Mouse (Mus musculus): ENCODE results near the gene Syt17. TPM values are rescaled to one million over a fixed set of nuclear protein-coding genes. Genes with fewer than 3 reads are reported as not detected.

Gene Syt17
- total RNA-seq (2021): 10 to 100 TPM in 1 of 2 experiments, 1 to 10 TPM in 1; 9.0 to 11.4 TPM
- long read RNA-seq, experiment 1, partial matches to known transcripts: 4 of 10 reads
- long read RNA-seq, experiment 1, other reads (novel, unspliced or antisense): 3 of 10 reads
- long read RNA-seq, experiment 2, partial matches to known transcripts: 0 of 5 reads
- long read RNA-seq, experiment 2, other reads (novel, unspliced or antisense): 3 of 5 reads

DNA sequence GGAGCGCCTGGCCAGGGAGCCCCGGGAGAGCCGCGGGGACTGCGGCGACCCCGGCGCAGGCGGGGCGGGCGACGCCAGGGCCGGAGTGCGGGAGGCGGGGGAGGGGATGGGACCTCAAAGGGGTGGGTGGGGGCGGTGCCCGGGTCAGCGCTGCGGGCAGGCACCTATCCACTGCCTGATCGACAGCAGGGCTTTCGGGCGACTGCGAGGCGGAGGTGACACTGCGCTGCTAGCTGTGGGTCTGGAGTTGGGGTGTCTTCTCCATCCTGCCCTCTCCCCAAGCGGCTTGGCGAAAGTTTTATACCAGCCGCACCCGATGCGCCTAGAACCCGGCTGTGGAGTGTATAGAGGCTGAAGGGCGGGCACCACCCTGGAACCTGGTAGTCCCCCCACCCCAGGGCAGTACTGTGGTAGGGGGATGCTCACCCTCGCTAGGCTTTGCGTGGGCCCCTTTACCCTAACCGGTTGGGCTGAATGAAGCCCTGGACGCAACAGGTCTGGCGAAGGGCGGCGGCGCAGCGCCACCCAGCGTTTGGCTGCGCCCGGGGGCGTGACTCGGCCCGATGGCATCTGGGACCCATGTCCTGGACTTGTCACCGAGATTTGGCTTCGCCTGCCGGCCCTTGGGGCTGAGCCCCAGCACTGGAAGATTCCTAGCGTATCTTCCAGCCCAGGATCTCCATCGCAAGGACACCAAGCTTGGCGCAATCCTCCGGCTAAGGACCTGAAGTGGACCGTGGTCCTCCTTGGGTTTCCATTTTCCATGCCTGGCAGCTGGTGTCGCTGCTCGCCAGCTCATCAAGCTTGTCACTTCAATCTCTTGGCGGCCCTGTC lies at the start of gene Syt17:
Gene Syt17 (minus strand): TSS at position 89 of the 834 bp plus-strand sequence.
- peak; percentile 83 for DNase-seq

DNA sequence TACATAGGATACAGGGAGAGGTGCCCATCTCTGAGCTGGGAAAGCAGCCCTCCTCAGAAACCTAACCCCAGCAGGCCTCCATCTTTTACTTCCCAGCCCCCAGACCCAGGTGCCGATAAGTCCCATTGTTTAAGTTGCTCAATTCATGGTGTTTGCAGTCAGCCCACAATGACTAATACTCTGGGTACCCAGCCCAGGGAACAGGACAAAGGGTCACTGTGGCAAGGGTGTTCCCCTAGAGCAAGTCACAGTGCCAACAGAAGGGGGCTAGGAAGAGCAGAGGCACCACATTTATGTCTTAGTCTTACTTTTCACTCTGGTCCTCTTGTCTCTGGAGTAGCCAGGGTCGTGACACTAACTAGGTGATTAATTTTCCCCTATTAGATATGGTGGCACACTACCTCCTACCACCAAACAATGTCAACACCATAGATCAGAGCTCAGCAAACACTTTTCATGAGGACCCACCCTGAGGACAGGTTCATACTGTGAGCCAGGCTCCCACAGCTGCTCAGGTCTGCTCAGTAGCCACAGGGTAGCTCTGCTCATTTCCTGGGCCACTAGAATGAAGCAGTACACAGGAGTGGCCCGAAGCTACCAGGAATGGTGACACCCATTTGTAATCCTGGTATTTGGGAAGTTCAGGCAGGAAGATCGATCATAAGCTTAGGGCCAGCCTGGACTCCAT lies 47.0 kb upstream of the Syt17 start:
- no peak for DNase-seq

DNA sequence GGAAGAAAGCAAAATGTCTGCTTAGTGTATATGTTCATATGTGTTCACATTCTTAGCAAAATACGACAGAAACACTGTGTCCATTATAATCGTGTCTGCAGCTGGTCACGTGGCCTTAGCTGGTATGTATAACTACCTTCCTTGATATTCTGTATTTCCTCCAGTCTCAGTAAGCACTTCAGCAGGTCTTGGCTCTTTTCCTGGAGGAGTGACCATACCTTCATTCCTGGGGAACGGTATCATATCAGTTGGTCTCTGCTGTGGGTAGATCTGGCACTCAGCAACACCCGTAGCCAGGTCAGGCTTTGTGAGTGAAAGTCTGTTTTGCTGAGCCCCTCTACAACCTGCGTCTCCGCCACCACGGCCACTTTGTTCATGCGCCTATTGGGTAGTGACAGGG lies 45.9 kb upstream of the Syt17 start:
- no peak for DNase-seq

DNA sequence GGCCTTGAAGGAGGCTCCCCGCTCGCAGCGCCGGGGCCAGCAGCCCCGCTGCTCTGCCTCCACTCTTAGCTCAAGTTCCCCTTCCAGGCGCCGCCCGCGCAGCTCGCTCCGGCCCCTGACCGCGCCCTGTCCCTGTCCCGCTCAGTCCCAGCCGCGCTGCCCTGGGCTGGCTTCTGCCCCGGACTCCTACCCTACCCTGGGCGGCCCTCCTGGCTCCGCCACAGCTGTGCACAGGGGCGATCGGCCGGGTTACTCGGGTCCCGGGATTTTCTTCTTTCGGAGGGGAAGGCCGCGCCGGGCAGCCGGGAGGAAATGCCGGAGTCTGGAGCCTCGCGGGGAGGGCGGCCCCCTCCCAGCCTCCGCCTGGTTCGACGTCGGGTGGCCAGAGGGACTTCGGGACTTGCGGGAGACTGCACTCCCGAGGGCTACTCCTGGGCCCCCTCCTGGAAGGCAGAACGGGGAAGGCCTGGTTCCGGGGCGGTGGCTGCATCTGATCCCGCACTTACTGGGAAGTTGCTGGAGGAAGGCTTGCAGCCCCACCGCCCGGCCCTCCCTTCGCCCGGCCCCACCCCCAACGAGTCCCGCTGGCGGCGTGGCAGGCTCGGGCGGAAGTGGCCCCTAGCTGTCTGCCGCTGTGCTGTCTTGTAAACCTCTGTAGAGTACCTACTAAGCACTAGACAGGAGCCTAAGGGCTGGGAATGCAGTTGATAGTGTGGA lies 43.6 kb upstream of the Syt17 start, which contains the start of gene Itpripl2:
Gene Itpripl2 (minus strand): TSS at position 545 of the 717 bp plus-strand sequence.
- peak; percentile 84 for DNase-seq

DNA sequence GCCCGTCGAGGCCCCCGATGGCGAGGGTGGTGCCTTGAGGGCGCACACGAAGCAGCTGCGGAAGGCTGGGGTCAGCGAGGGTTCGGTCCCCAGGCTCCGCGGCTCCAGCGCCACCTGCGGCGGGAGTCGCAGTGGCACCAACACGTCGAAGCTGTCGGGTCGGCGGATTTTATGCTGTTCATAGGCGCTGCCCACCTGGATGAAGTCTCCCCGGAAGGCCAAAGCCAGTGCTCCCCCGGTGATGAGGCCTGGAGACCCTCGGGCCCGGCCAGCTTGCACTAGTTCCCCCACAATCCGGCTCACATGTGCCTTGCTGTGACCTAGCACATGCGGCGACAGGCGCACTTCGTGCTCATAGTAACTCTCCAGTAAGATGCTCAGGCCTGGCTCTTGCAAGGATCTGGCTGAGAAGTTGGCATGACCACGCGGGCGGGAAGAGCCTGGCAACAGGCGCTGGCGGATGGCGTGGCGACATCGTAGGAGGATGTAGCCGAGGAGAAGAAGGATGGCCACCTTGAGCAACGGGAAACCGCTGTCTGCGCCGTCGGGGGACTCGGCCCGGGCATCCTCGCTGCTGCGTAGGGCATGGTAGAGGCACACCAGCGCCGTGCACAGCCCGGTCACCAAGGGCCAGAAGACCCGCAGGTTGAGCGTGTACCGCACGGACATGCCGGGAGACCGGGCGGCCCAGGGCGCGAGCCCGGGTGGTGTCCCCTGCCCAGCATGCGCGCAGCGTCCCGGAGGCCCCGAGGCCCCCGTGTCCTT lies 42.8 kb upstream of the Syt17 start:
- peak; percentile 41 for DNase-seq

DNA sequence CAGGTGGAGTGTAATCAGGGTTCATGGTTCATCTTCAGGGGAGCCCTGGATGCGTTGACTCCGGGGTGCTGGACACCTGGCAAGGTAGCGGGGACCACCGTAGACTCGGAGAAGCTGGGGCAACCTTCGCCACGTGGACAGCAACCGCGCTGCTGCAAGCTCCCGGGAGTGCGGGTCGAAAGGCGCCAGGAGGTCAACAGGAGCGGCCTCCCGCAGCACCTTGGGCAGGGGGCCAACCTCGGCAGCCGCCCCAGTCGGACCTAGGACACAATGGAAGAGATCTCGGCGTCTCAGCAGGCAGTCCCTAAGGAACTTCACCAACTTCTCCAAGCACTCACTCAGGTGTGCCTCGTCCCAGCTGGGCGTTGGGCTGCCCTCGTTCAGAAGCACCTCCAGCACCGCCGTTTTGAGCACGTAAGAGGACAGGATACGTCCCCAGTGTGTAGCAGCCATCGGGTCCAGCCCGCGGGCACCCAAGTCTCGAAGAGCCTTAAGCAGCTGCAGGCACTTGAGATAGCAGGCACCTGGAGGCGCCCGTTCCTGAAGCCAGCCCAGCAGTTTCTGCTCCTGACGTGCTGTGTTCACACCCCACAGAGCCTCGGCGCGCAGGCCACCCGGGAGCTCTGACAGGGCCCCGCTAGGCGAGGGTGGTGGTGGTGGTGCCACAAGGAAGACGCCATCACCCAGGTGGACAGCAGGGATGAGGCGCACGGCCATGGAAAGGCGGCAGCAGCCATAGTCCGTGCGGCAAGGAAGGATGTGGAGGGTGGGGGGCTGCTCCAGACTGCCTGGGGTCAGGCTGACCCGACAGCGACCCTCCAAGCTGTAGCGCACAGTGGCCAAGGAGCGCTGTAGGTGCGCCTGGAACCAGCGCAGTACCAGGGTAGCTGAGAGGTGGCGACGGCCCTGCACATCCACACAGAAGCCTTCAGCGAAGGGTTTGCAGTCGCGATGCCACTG lies 42.0 kb upstream of the Syt17 start:
- peak; percentile 23 for DNase-seq

DNA sequence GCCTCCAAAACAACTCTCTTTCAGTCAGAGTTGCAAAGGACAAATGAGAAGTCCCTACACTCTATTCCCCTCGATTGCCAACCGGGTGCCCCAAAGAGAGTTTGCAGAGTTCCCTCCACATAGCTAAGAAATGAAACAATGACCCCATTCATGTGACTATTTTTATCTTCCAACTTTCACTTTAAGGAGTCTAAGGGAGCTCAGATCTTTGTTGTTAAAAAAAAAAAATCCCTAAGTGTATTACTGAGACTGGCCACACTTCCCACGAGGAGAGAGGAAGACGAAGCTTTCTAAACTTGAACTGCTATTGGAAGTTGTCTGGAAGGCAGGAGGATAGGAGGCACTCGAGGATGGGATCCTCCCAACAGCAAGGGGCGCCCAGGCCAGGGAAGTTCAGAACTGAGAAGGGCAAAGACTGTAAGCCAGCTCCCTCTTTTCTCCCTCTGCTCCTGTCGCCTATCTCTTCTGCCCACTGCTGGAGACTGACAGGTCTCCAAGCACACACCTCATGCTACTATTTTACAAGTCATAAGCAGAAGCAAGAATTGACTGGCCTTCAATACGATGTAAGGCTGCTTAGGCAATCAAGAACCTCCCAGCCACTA lies 40.1 kb upstream of the Syt17 start:
- no peak for DNase-seq

DNA sequence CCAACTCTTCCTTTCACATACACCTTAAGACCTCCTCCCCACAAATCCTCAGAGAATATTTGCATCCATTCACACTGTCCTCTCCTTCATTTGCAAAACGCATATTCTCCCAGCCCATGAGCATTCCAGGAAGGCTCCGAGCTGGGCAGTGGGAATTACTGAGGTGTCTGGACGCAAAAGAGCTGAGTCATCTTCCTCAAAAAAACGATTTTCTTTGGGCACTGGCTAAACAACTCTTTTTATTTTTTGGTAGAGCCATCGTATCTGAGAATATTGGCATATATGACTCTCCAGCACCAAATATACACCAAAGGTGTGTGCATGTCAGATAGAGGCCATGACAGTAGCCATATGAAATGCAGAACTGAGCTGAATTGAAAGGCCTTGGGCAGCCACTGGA lies 38.9 kb upstream of the Syt17 start:
- no peak for DNase-seq

DNA sequence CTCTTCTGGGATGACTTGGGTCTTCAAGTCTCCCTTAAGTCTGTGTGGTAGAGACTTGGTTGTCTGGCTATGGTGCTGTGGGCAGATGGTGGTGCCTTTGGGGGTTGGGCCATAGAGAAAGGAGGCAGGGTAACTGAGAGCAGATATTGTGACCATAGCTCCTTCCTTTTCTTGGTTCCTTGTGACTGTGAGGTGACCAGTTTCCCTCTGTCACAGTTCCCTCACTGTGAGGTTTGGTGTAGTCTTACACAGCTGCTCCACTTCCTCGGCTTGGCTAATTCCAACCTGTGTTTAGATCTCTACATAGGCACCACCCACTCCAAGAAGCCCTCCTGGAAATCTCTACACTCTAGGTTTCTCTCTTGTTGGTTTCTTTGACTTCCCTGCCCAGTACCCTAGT lies 36.0 kb upstream of the Syt17 start:
- DNase-seq: no peak

DNA sequence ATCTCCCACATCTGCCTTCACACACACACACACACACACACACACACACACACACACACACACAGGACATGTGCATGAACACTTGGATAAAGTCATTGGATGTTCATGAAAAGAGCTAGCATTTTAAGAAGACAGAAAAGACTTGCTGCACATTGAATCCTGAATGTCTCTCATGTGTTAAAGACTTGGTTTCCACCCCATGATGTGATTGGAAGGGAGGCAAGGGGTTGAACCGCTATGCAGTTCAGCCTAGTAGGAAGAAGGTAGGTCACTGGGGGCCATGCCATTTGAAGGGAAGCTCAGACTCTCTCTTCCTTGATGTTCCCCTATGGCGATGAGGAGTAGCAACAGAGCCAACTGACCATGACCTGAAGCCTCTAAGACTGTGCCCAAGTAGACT lies 34.0 kb upstream of the Syt17 start:
- DNase-seq: no peak

DNA sequence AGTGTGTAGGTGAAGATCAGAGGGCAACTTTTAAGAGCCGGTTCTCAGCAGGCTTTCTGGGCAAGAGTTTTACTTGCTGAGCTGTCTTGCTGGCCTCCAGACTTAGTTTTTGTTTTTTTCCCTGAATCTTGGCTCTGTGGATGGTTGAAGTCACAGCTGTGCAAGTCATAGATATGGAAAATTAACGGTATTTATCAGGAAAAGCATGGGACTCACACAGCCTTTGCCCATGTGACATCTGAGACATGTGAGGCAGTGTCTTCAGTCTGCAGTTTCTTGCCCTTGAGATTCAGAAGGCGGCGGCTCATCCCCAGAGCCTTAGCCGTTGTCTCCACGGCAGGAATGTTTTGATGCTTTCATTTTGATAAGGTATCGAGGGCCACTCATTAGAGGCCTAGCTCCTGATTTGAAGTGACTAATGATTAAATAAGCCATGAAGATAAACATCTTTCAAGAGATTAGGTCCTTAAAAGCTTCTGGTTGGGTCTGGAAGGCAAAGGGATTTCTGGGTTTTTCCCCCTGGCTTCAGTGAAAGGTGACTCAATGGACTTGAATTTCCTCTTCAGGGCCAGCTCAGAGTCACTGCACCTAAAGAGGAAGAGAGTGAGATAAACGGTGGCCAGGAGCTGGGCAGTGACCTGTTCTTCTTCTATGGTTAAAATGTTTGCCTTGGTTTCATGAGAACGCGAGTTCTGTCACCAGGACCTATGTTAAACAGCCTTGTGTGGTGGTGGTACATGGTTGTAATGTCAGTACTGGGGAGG lies 33.2 kb upstream of the Syt17 start:
- DNase-seq: no peak

DNA sequence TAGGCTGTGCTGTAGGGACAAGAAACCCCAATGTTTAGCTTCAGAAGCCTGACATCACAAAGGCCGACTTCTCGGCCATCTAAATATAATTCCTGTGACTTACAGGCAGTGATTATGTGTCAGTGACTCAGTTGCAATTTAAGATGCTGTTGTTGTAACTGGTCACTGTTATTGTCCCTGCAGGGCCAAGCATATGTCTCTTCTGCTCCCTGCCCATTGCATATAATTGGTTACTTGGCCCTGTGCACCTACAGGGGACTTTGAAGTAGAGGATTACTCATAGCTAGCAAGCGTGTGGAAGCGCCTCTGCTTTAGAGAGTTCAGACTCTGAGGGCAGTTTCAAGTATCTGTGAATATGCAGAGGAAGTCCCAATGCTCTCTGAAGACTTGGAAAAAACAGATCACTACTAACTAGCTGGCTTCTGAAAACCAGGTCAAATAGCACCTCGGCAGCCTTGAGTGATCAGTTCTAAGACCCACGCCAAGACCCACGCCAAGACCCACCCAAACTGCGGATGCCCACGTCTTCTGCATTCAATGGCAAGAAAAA lies 32.2 kb upstream of the Syt17 start:
- no peak for DNase-seq

DNA sequence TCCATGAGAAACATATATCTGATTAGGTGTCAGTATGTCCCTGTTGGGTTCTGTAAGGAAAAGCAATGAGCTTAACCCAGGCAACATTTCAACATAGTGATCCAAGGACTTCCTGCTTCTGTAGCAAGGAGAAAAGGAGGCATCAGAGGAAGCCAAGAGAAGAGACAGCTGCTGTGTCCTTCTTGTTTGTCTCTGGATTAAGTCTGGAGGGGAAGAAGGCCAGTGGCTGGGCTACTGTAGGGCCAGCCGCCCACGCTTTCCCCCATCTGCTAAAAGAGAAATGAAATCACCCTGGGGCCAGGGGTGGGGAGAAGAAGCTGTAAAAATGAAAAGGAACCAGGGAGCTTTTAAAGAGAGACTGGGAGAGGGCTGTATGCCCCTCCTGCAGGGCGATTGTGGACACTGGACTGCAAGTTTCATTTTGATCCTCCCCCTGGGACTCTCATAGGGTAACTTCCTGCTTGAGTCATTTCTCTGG lies 30.9 kb upstream of the Syt17 start:
- peak; percentile 16 for DNase-seq

DNA sequence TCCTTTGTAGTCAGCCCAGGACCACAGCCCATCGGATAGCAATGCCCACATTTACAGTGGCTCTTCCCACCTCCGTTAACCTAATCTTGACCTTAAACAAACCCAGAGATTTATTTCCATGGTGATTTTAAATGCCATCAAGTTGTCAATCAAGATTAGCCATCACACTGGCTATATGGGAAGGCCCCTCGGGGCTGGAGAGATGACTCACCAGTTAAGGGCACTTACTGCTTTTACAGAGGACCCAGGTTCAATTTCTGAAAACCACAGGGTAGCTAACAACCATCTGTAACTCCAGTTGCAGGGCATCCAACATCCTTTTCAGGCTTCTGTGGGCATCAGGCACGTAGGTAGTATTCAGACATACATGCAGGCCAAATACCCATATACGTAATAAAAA lies 28.4 kb upstream of the Syt17 start:
- no peak for DNase-seq

DNA sequence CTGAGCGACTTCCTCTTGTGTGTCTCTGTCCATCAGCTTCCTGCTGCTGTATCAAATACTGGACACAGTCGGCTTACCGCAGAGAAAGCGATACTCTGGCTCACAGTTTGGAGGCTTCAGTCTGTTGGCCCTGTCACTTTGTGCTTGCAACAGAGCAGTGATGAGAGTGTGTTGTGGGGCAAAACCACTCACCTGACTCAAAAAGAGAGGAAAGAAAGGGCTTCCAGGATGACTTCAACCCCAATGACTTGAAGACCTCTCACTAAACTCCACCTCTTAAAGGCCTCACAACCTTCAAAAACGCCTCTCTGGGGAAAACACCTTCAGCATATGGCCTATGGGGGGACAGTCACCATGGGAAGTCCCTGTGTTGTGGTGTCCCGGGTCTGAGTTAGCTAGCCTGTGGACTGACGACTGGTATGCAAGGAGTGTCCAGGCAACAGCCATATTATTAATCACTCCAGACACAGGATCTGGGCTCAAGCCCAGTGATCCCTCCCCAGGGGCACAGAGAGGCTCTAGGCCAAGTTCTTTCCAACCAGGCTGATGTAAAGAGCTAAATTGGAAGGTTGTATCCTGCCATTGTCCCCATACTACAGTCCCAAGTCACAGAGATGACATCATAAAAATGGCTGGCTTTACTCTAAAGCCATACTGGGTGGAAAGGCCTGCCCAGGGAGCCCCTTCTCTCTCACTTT lies 27.1 kb upstream of the Syt17 start:
- DNase-seq: peak; percentile 76

DNA sequence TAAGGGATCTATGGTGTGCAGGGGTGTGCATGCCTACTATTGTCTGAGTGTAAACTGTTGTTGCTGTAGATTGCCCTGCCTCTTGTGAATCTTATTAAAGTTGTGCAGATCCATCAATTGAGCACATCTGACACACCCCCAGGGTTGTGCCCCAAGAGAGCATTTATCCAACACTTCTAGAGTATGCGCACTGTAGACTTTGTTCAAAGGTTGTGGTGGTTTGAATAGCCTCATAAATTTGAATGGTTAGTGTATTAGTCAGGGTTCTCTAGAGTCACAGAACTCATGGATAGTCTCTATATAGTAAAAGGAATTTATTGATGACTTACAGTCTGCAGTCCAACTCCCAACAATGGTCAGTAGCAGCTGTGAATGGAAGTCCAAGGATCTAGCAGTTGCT lies 24.9 kb upstream of the Syt17 start:
- no peak for DNase-seq

DNA sequence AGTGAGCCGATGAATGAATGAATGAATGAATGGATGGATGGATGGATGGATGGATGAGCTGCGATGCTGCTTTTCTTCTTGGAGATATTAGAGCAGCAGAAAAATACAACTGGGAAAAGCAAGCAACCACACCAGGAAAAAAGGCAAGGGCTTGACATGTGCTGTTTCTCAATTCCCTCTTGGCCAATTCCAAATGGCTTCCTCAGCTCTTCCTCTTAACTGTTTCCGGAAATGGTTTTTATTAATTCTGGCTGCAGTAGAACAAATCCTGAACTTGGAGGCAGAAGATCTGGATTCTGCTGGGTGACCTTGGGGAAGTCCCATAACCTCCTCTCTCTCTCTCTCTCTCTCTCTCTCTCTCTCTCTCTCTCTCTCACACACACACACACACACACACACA lies 20.0 kb upstream of the Syt17 start:
- DNase-seq: no peak

DNA sequence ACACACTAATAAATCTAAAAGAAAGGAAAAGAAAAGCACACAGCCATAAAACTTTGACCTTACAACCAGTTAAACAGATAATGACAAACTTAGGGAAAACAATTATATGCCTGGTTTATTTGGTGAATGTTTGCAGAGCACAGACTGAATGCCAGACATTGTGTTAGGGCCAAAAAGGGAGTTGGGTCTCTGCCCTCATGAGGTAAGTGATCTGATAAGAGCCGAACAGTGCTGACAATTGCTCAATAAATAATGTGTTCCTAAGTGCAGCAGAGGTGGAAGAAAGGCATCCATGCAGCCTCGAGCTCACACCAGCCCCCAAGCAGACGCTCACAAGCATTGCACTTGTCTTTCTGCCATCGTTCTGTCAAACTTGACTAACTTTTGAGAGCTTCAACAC lies 16.4 kb upstream of the Syt17 start:
- no peak for DNase-seq

Measured in adrenal gland, postnatal 10 days (tissue).